Mouse (Mus musculus) right cerebral cortex, postnatal 14 days (tissue): ENCODE data around the gene Plp2.

Experiments
- DNase-seq: peaks from one replicate; pipeline ENCODE4 v3.0.0; 2022

The Plp2 gene

DNA sequence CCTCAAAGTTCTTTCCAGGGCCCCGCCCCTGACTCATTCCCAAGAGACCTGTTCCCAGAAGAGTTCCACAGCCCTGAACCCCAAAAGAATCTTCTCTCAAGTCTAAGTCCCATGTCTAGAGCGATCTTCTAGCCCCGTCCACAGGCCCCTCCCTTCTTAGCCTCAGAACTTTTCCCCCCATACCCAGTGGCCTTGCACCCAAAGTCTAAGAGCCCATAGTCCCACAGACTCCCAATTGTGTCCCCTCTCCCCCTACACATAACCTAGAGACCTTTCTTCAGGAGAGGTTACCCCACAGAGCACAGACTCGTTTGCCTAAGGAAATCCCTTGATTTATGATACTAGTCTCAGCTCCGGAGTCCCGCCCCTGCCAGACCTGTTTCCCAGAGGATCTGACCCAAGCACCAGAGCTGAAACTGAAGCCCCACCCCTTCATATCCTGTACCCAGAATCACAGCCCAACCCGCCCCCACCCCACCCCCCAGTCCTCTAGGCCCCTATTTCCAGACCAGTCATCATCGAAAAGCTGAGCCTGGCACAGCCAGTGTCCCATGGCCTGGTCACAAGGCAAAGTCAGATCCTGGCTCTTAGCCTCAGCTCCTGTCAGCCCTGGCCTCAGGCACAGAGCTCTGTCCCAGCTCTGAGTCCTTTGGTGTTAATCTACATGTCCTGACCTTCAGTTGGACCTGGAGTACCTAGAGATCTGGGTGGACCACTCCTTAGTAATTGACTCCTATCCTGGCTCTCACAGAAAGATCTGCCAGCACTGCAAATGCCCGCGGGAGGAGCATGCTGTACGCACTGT, 12.2 kb downstream of the Plp2 start:
- no peak for DNase-seq

DNA sequence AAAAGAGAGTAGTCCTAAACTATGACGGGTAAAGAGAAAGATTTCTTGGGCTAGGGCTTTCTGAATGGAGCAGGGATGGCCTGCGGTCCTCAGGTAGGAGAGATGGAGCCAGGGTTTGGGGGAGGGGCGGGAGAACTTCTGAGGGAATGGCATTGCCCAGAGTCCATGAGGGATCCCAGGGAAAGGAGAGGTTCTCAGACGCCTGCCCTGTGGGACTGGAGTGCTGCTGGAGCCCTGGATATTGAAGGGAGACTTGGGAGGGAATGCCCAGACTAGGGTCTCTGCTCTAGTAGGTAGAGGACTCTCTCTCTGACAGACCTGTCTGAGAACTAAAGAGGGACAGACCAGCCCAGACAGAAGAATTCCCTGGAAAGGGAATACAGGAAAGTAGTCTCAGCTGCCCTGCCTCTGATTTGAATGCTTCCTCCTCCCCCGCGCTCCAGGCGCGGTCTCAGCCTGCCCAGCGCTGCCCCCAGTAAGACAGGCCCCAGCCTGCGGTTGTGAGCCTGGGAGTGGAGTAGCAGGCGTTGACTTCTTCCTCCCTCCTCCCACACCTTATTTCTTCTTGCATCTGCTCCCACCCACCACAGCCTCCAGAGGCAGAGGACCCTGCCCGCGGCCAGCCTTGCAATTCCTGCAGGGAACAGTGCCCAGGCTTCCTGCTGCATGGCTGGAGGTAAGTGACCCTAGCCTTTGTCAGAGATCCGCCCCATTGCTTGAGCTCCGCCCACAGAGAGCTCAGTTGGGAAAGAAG, 13.0 kb downstream of the Plp2 start:
- no peak for DNase-seq

DNA sequence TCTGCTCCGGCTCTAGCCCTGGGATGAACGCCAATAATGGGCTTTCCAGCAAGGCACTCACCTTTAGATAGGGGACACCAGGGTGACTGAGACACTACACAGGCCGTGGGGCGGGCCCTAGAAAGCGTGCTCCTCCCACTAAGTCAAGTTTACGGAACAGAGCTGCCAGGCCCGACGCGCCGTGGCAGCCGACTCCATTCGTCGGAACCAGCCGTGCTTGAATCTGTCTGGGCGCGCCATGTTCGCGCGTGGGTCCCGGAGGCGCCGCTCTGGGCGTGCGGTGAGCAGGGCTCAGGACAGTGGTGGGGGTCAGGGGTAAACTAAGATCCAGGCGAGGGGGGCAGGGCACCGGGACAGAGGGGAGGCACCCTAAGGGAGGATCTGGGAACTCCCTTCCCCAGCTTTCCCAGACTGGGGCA, 14.0 kb downstream of the Plp2 start, which contains the start of gene Prickle3:
TSS of gene Prickle3 (plus strand) at position 40 of the 419 bp plus-strand sequence.
- no peak for DNase-seq

DNA sequence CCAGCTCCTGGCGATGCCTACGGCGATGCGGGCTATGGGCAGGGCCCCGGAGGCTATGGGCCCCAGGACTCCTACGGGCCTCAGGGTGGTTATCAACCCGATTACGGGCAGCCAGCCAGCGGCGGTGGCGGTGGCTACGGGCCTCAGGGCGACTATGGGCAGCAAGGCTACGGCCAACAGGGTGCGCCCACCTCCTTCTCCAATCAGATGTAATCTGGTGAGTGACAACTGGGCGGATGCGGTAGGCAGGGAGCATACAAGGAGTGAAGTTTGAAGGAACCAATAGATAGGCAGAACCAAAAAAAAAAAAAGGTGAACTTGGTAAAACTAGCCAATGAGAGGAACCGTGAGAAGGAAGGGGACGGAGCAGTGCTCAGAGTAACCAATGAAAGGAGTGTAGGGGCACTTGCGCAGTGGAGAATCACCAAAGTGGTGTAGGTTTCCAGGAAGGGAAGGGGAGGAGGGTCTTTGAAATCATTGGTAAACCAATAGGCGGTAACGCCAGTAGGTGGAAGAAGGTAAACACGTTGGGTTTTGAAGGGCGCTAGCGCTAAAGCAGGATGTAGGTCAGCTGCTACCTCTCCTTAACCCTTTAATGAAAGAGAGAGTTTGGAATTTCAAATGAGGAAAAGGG, 22.4 kb downstream of the Plp2 start:
- DNase-seq: peak; percentile 60

DNA sequence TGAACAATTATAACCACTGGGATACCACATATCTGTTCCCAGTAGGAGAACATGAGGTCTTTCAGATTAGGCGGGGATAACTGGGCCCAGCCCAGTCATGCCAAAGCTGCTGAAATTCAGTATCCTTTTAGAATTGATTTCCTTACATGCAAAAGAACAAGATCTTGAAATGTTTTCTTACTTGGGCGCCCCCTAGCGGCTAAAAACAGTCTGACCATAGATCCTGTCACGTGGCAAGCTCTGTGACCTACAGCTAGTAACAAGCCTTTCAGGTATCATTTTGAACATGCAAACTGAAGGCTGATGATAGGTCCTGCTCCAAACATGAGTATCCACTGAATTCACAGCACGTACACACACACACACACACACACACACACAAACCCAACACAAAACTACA, 25.8 kb downstream of the Plp2 start:
- DNase-seq: peak; percentile 82

DNA sequence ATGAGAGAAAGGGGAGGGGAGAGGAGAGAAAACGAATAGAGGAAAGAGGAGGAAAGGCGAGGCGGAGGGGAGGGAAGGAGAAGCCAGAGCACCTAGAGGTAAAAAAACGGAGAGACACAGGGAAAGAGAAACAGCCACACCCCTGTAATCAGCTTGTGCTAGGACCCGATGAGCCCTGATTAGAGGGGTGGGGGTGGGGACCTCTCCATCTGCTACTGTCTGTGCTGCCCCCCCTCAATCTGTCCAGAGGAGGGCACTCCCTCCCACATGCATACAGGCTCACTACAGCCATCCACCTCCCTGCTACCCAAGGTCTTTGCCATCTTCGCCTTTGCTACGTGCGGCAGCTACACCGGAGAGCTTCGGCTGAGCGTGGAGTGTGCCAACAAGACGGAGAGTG, 30.4 kb downstream of the Plp2 start:
- no peak for DNase-seq

DNA sequence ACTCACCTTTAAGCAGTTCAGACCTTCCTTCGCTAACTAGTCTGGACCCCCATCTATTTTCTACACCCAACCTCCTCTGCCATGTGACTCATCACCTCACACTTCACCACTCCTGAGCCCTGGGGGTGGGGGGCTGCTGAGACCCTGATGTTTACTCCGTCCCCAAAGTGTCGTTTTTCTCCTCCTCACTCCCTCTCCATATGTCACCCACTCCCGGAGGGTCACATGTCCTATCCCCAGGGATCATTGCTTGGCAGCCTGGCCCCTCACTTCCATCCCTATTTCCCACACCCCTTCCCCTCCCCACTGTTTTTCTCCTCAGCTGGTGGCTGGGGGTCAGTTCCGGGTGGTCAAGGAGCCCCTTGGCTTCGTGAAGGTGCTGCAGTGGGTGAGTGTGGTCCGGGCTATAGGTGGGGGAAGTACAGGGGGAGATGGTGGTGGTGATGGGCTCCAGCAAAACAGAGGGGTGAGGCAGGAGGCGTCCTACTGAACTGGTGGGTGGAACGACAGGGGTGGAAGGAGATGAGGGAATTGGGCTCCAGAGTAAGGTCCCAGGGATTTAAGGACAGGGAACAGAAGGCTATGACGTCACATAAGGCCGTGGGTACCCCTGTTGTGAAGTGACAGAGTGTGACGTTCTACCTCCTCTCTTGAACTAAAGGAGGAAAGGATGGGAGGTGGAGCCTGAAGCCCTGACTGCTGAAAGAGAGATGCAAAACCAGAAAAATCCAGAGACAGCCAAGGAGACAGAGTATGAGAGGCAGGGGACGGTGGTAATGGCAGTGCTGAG, 31.5 kb downstream of the Plp2 start:
- no peak for DNase-seq

DNA sequence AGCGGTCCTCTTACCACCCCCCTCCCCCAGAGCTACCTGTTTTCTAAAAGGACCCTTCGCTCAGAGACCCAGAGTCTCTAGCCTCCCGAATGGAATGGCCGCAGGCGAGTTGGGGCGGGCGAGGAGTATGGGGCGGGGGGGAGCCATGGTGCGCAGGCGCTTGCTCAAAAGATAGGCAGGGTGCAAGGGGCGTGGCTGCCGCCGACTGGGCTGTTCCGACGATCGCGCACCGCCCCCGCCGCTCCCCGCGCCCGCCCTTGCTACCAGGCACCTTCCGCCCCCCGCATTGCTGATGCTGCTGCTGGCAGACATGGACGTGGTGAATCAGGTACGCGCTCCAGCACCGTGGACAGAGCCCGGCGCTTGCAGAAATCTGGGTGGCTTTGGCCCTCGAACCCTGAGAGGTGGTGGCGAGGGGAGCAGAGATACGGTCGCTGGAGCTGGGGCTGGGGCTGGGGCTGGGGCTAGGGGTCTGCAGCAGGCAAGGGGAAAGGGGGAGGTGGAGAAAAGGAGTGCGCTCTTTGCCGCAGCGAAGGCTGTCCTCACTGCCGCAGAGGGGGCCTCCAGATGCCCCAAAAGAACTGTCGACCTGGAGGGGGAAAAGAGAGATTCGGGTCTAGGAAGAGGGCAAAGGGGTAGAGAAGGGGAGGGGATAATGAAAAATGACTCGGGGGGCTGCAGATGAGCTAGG, 32.6 kb downstream of the Plp2 start, which contains the start of gene Syp:
TSS of gene Syp (plus strand) at position 71 of the 691 bp plus-strand sequence.
- peak; percentile 85 for DNase-seq

DNA sequence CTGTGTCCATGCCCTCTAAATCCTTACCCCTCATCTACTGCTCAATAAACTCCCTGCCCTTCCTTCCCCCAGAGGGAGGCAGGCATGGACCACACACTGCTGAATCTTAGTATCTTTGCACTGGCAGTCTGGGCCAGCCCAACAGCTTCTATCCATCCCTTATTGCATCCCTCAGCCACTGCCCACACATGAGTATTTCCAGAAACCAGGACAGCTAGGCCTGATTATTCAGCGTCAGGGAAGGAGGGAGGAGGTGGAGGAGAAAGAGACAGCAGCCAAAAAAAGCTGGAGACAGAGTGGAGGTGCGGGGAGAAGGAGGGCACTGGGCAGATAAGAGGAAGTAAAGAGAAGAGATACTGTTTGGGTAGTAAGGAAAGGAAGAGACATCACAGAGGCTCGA, 36.1 kb downstream of the Plp2 start:
- DNase-seq: no peak

DNA sequence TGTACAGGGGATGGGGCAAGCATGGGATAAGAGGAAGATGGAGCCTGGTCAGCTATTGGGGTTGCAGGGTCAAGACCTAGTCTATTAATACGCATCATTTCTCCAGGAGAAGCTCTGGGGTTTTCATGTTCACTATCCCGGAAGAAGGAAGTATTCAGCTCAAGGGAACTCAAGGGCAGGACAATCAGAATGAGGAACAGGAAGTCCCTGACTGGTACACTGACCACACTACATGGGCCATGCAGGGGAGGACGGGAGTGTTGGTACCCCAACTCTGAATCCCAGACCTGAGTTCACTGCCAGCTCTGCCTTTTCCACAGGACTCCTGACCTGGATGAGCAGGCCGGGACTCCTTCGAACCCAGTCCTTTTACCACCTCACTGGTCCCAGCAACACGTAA, 38.6 kb downstream of the Plp2 start:
- no peak for DNase-seq
